In genomic region chr11:97842001-97842400, GRCm38 (mm10) we compare ENCODE assay signal across 10 mouse cellular contexts. TPM values are rescaled to one million over a fixed set of nuclear protein-coding genes. Genes with fewer than 3 reads are reported as not detected.
DNase-seq lines count a peak whose midpoint lies in the region; ATAC-seq and TF ChIP-seq lines count a peak whose summit lies in the region.
"Had no signal": no experiment of that assay in that cellular context is flagged by ENCODE, and none has a peak within 500 bp of the region (broad histone marks: within the 10 kb centered on the region; RNA-seq: fewer than 3 reads in every experiment).

No protein-coding gene starts in this region.

- H3K9me3 ChIP-seq in hindbrain, embryonic 12.5 days (replicated peaks): no peaks in the 10 kb centered on the region
- no peaks in the 10 kb centered on the region for H3K9me3 ChIP-seq in midbrain, postnatal 0 days (ENCODE audit: low read length)

- peak overlapping the region; percentile 65 for H3K9ac ChIP-seq in hindbrain, embryonic 12.5 days
- peak overlapping the region; percentile 86 for H3K9ac ChIP-seq in midbrain, postnatal 0 days (replicated peaks; ENCODE audit: low read length, poor library complexity, severe bottlenecking)

- peaks cover 22% of the 10 kb centered on the region for H3K4me1 ChIP-seq in hindbrain, embryonic 12.5 days
- peaks cover 3% of the 10 kb centered on the region; the same call in 1 of the 2 replicates for H3K4me1 ChIP-seq in midbrain, postnatal 0 days (ENCODE audit: insufficient read depth, low read length)

- peak overlapping the region; percentile 97 for H3K27ac ChIP-seq in layer of hippocampus, adult 2 months
- peak overlapping the region; percentile 85; the same call in 1 of the 2 replicates for H3K27ac ChIP-seq in hindbrain, embryonic 12.5 days
- H3K27ac ChIP-seq in midbrain, postnatal 0 days (ENCODE audit: low read depth, low read length): peak overlapping the region; percentile 95

- no peaks in the 10 kb centered on the region for H3K27me3 ChIP-seq in hindbrain, embryonic 12.5 days
- H3K27me3 ChIP-seq in midbrain, postnatal 0 days (ENCODE audit: insufficient read depth, low read length): no peaks in the 10 kb centered on the region
- H3K27me3 ChIP-seq: Patski had no signal

- H3K4me3 ChIP-seq in layer of hippocampus, adult 2 months: peak overlapping the region; percentile 81
- peak overlapping the region; percentile 46 for H3K4me3 ChIP-seq in hindbrain, embryonic 12.5 days
- H3K4me3 ChIP-seq in midbrain, postnatal 0 days (ENCODE audit: low read depth, low read length): peak overlapping the region; percentile 54

- peak overlapping the region; percentile 59 for H3K4me2 ChIP-seq in hindbrain, embryonic 12.5 days (replicated peaks)
- H3K4me2 ChIP-seq in midbrain, postnatal 0 days (ENCODE audit: low read depth, low read length, poor library complexity, severe bottlenecking): peak overlapping the region; percentile 61

- WGBS in hindbrain, embryonic 12.5 days: 30% methylated on average over 4 of the region's 4 CpGs
- 21% methylated on average over 4 of the region's 4 CpGs for WGBS in midbrain, postnatal 0 days

- peak; percentile 52 for TF ChIP-seq CTCF in layer of hippocampus, adult 2 months (conservative IDR thresholded peaks at IDR 0.05)
- TF ChIP-seq CTCF in midbrain, postnatal 0 days (IDR thresholded peaks at IDR 0.05): peak; percentile 58

- DNase-seq in layer of hippocampus, adult 2 months (ENCODE audit: low spot score in 2 of 2): no peak
- DNase-seq in layer of hippocampus, adult 8-10 months (ENCODE audit: low spot score in 2 of 2): no peak
- DNase-seq in cerebellum, postnatal 14 days: peak; percentile 33 to 41
- DNase-seq in midbrain, postnatal 0 days (ENCODE audit: low spot score): peak; percentile 31
- DNase-seq in gastrocnemius, postnatal 25 days: no peak
- DNase-seq in lung, adult 18-20 months: no peak
- DNase-seq: kidney, adult 8-10 months had no signal

- no peak for ATAC-seq in hindbrain, embryonic 12.5 days (ENCODE audit: low FRiP score)
- no peak for ATAC-seq in midbrain, postnatal 0 days (ENCODE audit: low FRiP score)
- no peak for ATAC-seq in frontal cortex, adult (ENCODE audit: low TSS enrichment)
- ATAC-seq: Patski had no signal

- H3K36me3 ChIP-seq in hindbrain, embryonic 12.5 days: peaks cover 8% of the 10 kb centered on the region
- peaks cover 4% of the 10 kb centered on the region for H3K36me3 ChIP-seq in midbrain, postnatal 0 days (ENCODE audit: insufficient read depth, low read length)

RNA-seq across cellular contexts. Expression of gene B230217C12Rik, which starts 1.4 kb away (rescaled TPM):
- total RNA-seq in layer of hippocampus, adult 2 months (2021): 10 to 100 TPM; 67.8 to 72.6 TPM
- total RNA-seq in layer of hippocampus, adult 8-10 months (2022): 10 to 100 TPM; 58.6 to 70.2 (median 68.1) TPM
- polyA plus RNA-seq in hindbrain, embryonic 12.5 days (2016; fragmentation: Nextera tagmentation; extraction: Ambion mirVana): 14.1 and 14.8 TPM in 2 replicates
- 37.7 and 43.6 TPM in 2 replicates for total RNA-seq in midbrain, postnatal 0 days (2014; rRNA removed)
- polyA plus RNA-seq in midbrain, postnatal 0 days (2015; fragmentation: Nextera tagmentation; extraction: Ambion mirVana): 38.2 and 41.8 TPM in 2 replicates
- total RNA-seq in gastrocnemius, postnatal 25 days (2021): under 1 TPM; 0.48 to 0.67 TPM

RNA-seq across cellular contexts. Expression of gene Fbxo47, which starts 42.0 kb away (rescaled TPM):
- 1 to 10 TPM; 1.2 to 1.8 TPM for total RNA-seq in layer of hippocampus, adult 2 months (2021)
- total RNA-seq in layer of hippocampus, adult 8-10 months (2022): 1 to 10 TPM; 1.9 to 4.6 (median 2.4) TPM
- polyA plus RNA-seq in hindbrain, embryonic 12.5 days (2016; fragmentation: Nextera tagmentation; extraction: Ambion mirVana): 0.65 and 0.82 TPM in 2 replicates
- total RNA-seq in midbrain, postnatal 0 days (2014; rRNA removed): 0.38 and 0.80 TPM in 2 replicates
- 0.33 and 0.88 TPM in 2 replicates for polyA plus RNA-seq in midbrain, postnatal 0 days (2015; fragmentation: Nextera tagmentation; extraction: Ambion mirVana)
- under 1 TPM; 0.11 to 0.15 TPM for total RNA-seq in gastrocnemius, postnatal 25 days (2021)

RNA-seq across cellular contexts. Expression of gene Lasp1, which starts 43.2 kb away (rescaled TPM):
- total RNA-seq in layer of hippocampus, adult 2 months (2021): 10 to 100 TPM; 88.1 to 91.4 TPM
- total RNA-seq in layer of hippocampus, adult 8-10 months (2022): 100 to 1,000 TPM; 102 to 109 (median 104) TPM
- 111 and 120 TPM in 2 replicates for polyA plus RNA-seq in hindbrain, embryonic 12.5 days (2016; fragmentation: Nextera tagmentation; extraction: Ambion mirVana)
- total RNA-seq in midbrain, postnatal 0 days (2014; rRNA removed): 206 and 216 TPM in 2 replicates
- 174 and 179 TPM in 2 replicates for polyA plus RNA-seq in midbrain, postnatal 0 days (2015; fragmentation: Nextera tagmentation; extraction: Ambion mirVana)
- 10 to 100 TPM; 18.3 to 21.9 TPM for total RNA-seq in gastrocnemius, postnatal 25 days (2021)

RNA-seq across cellular contexts. Expression of gene Rpl23, which starts 59.8 kb away (rescaled TPM):
- total RNA-seq in layer of hippocampus, adult 2 months (2021): 100 to 1,000 TPM; 361 to 374 TPM
- 100 to 1,000 TPM; 304 to 481 (median 389) TPM for total RNA-seq in layer of hippocampus, adult 8-10 months (2022)
- 347 and 376 TPM in 2 replicates for polyA plus RNA-seq in hindbrain, embryonic 12.5 days (2016; fragmentation: Nextera tagmentation; extraction: Ambion mirVana)
- 177 and 224 TPM in 2 replicates for total RNA-seq in midbrain, postnatal 0 days (2014; rRNA removed)
- 308 and 329 TPM in 2 replicates for polyA plus RNA-seq in midbrain, postnatal 0 days (2015; fragmentation: Nextera tagmentation; extraction: Ambion mirVana)
- 100 to 1,000 TPM; 379 to 436 TPM for total RNA-seq in gastrocnemius, postnatal 25 days (2021)

Comparison
In these comparisons a context has a peak if more than half of its experiments do, and no peak if none do; other contexts are left out.
1. DNase-seq: peak in cerebellum, postnatal 14 days (2 of 2) and midbrain, postnatal 0 days (single experiment); none in layer of hippocampus, adult 2 months (0 of 2), layer of hippocampus, adult 8-10 months (0 of 2), gastrocnemius, postnatal 25 days (single experiment) and lung, adult 18-20 months (0 of 2).
2. RNA of gene B230217C12Rik, which starts 1.4 kb away (total RNA-seq): 67.8 to 72.6 TPM in layer of hippocampus, adult 2 months, 58.6 to 70.2 TPM in layer of hippocampus, adult 8-10 months and 37.7 to 43.6 TPM in midbrain, postnatal 0 days; 0.48 to 0.67 TPM in gastrocnemius, postnatal 25 days; every median in the first group is over 10 times any median in the second.
3. Peak in every context shown above with its lines, with median percentiles within 50 percentile points of each other: H3K27ac ChIP-seq and H3K4me3 ChIP-seq.